Mouse (Mus musculus): ENCODE results near the gene Gsap. TPM values are rescaled to one million over a fixed set of nuclear protein-coding genes. Genes with fewer than 3 reads are reported as not detected.

Gene Gsap
- polyA plus RNA-seq, 1 experiment, result not detected

- TF ChIP-seq GATA1 (IDR thresholded peaks at IDR 0.05; ENCODE audit: low read length), result no peak
Measured at GRCm38 (mm10) chr5:21328560-21328959, 142.5 kb downstream of the Gsap start.

GRCm38 (mm10) chr5:21329672-21330665, 143.9 kb downstream of the Gsap start:
- no peak for TF ChIP-seq GATA1 (IDR thresholded peaks at IDR 0.05; ENCODE audit: low read length)

GRCm38 (mm10) chr5:21331656-21332055, 145.6 kb downstream of the Gsap start:
- no peak for TF ChIP-seq GATA1 (IDR thresholded peaks at IDR 0.05; ENCODE audit: low read length)

GRCm38 (mm10) chr5:21332119-21332518, 146.1 kb downstream of the Gsap start:
- TF ChIP-seq GATA1 (IDR thresholded peaks at IDR 0.05; ENCODE audit: low read length), result no peak

GRCm38 (mm10) chr5:21348366-21348765, 162.3 kb downstream of the Gsap start:
- TF ChIP-seq GATA1 (IDR thresholded peaks at IDR 0.05; ENCODE audit: low read length), result no peak

- TF ChIP-seq GATA1 (IDR thresholded peaks at IDR 0.05; ENCODE audit: low read length), result no peak
Measured at GRCm38 (mm10) chr5:21351678-21352077, 165.6 kb downstream of the Gsap start.

GRCm38 (mm10) chr5:21358648-21359047, 172.6 kb downstream of the Gsap start:
- no peak for TF ChIP-seq GATA1 (IDR thresholded peaks at IDR 0.05; ENCODE audit: low read length)

- no peak for TF ChIP-seq GATA1 (IDR thresholded peaks at IDR 0.05; ENCODE audit: low read length)
Measured at GRCm38 (mm10) chr5:21363343-21363742, 177.3 kb downstream of the Gsap start.

Other genes with a start within 250 kb of the Gsap start
- 13.3 and 15.7 TPM in 2 replicates for gene Rsbn1l, start 229.9 kb upstream of the Gsap start, polyA plus RNA-seq (2012)
- gene Ptpn12, start 130.3 kb upstream of the Gsap start, polyA plus RNA-seq (2012), result 36.0 and 84.1 TPM in 2 replicates
- 0.13 and 0.15 TPM in 2 replicates for gene Fgl2, start 186.4 kb downstream of the Gsap start, polyA plus RNA-seq (2012)
- not detected in 2 replicates for gene Ccdc146, start 238.4 kb downstream of the Gsap start, polyA plus RNA-seq (2012)
- gene Fam185a, start 238.7 kb downstream of the Gsap start, polyA plus RNA-seq (2012), result 3.8 and 4.0 TPM in 2 replicates

Data from G1E-ER4 (cell line).